Mouse (Mus musculus): Measurements from ENCODE around the gene Aldh18a1.

DNA sequence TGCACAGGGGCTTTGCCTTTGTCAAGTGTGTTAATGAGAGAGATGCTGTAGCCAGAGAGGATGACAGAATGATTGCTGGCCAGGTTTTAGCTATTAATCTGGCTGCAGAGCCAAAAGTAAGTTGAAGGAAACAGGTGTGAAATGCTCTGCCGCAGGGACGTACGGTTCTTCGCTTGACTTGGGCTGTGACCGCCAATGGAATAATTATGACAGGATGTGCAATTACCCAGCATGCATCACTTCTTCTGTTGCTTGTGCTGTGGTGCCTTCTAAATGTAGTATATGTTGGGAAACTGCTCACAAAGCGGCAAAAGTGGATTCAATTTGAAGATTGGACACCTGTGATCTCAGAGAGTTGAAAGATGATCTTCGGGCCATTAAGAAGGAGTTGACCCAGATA lies 27.8 kb upstream of the Aldh18a1 start:
- TF ChIP-seq CTCF (IDR thresholded peaks at IDR 0.05; ENCODE audit: insufficient read depth, low read length) (no peak), POLR2A (IDR thresholded peaks at IDR 0.05; ENCODE audit: borderline replicate concordance, extremely low read depth, low read depth, low read length) (no peak)

Data from lung, adult 2 months (tissue).